Mouse (Mus musculus) kidney, postnatal 0 days (tissue): ENCODE measurements around the gene Btd. TPM values are rescaled to one million over a fixed set of nuclear protein-coding genes. Genes with fewer than 3 reads are reported as not detected.

Experiments used
- ATAC-seq: fragments of 200-750 bp; cut with Nextera tagmentation; replicated peaks from 2 replicates; pipeline ENCODE4 v1.8.0; 2017; ENCODE audit warnings: low read depth, moderate number of reproducible peaks, moderate TSS enrichment, moderate library complexity; ENCODE audit not compliant: low FRiP score
- DNase-seq: peaks from one replicate; pipeline ENCODE4 v3.0.0-alpha.2; 2016; ENCODE audit warnings: low spot score
- H3K27ac ChIP-seq: fragments of 300-500 bp; sonication (generic); 2 replicates; pipeline ENCODE4 v1.5.1; 2014; ENCODE audit warnings: mild to moderate bottlenecking
- H3K27me3 ChIP-seq: fragments of 300-500 bp; sonication (generic); 2 replicates; pipeline ENCODE4 v1.6.1; 2014; ENCODE audit warnings: low read length, mixed read lengths; ENCODE audit not compliant: insufficient read depth
- H3K36me3 ChIP-seq: fragments of 300-500 bp; sonication (generic); 2 replicates; pipeline ENCODE4 v1.6.1; 2014; ENCODE audit warnings: low read length, mixed read lengths; ENCODE audit not compliant: insufficient read depth
- H3K4me1 ChIP-seq: fragments of 300-500 bp; sonication (generic); replicated peaks from 2 replicates; pipeline ENCODE4 v1.6.1; 2014; ENCODE audit warnings: antibody characterized with exemption, low read length, mixed read lengths; ENCODE audit not compliant: insufficient read depth
- H3K4me2 ChIP-seq: fragments of 300-500 bp; sonication (generic); 2 replicates; pipeline ENCODE4 v1.6.1; 2014; ENCODE audit warnings: mild to moderate bottlenecking, low read length, moderate library complexity, mixed read lengths
- H3K4me3 ChIP-seq: fragments of 300-500 bp; sonication (generic); replicated peaks from 2 replicates; pipeline ENCODE4 v1.5.1; 2014; ENCODE audit warnings: low read depth, low read length
- H3K9ac ChIP-seq: fragments of 300-500 bp; sonication (generic); 2 replicates; pipeline ENCODE4 v1.6.1; 2014; ENCODE audit warnings: low read depth, low read length
- H3K9me3 ChIP-seq: fragments of 300-500 bp; sonication (generic); replicated peaks from 2 replicates; pipeline ENCODE4 v1.6.1; 2016; ENCODE audit warnings: low read length, inconsistent platforms, mixed read lengths
- CTCF ChIP-seq: IDR thresholded peaks from 2 replicates; pipeline ENCODE4 v1.5.1; 2016; ENCODE audit warnings: antibody characterized with exemption, low read depth, mild to moderate bottlenecking, moderate library complexity
- WGBS: fragments of 180-500 bp; shearing (Covaris S2); extraction: QIAGEN DNeasy Blood & Tissue Kit; methylation state at CpG from one replicate; pipeline ENCODE4 v1.1.7; 2014; 5-methylcytosine and 5-hydroxymethylcytosine counted together
- polyA plus RNA-seq: library from polyadenylated mRNA; unstranded; fragments of >200 nt; fragmentation: Nextera tagmentation; extraction: Ambion mirVana; gene quantifications from 2 replicates; pipeline ENCODE4 v1.2.1, GENCODE M21; 2015

Gene Btd
- polyA plus RNA-seq, 1 experiment from 2014 or later = 60.6 TPM

- Histone ChIP-seq H3K9ac (no peak overlapping the region), H3K36me3 (no peaks in the 10 kb centered on the region), H3K4me3 (no peak overlapping the region), H3K27me3 (no peaks in the 10 kb centered on the region), H3K27ac (no peak overlapping the region), H3K4me1 (0 out of 2 replicates have a peak, but pooled peaks cover 4% of the 10 kb centered on the region), H3K4me2 (no peak overlapping the region), H3K9me3 (no peaks in the 10 kb centered on the region)
- ATAC-seq = no peak
- no peak for TF ChIP-seq CTCF
- no peak for DNase-seq
- WGBS = 62% methylated on average over 4 of the region's 5 CpGs
These were observed 3.5 kb downstream of the Btd start for GRCm38 (mm10) chr14:31644183-31644830.

- no peaks in the 10 kb centered on the region for H3K36me3 ChIP-seq
- peak overlapping the region; percentile 10; the same call in 1 of the 2 replicates for H3K27ac ChIP-seq
- ATAC-seq (no peak), DNase-seq (peak; percentile 57)
- H3K9ac ChIP-seq = no peak overlapping the region
- H3K4me1 ChIP-seq = 0 out of 2 replicates have a peak, but pooled peaks cover 2% of the 10 kb centered on the region
- H3K4me2 ChIP-seq = no peak overlapping the region
- H3K4me3 ChIP-seq = no peak overlapping the region
- WGBS = 63% methylated on average over 3 of the region's 3 CpGs
- TF ChIP-seq CTCF = peak; percentile 69
- no peaks in the 10 kb centered on the region for H3K9me3 ChIP-seq
- no peaks in the 10 kb centered on the region for H3K27me3 ChIP-seq
These were observed 4.2 kb downstream of the Btd start for GRCm38 (mm10) chr14:31644931-31645547.

- Histone ChIP-seq H3K36me3 (no peaks in the 10 kb centered on the region), H3K4me2 (no peak overlapping the region), H3K9ac (no peak overlapping the region), H3K4me1 (no peaks in the 10 kb centered on the region), H3K27ac (no peak overlapping the region), H3K4me3 (no peak overlapping the region), H3K9me3 (no peaks in the 10 kb centered on the region), H3K27me3 (no peaks in the 10 kb centered on the region)
- ATAC-seq (no peak), DNase-seq (no peak)
- WGBS = 91% methylated on average over 7 of the region's 7 CpGs
- no peak for TF ChIP-seq CTCF
These were observed 5.1 kb downstream of the Btd start for GRCm38 (mm10) chr14:31645920-31646319.

- H3K4me2 ChIP-seq = no peak overlapping the region
- ATAC-seq = no peak
- WGBS = 90% methylated on average over 10 of the region's 10 CpGs
- TF ChIP-seq CTCF = no peak
- no peaks in the 10 kb centered on the region for H3K36me3 ChIP-seq
- H3K4me1 ChIP-seq = no peaks in the 10 kb centered on the region
- H3K9me3 ChIP-seq = no peaks in the 10 kb centered on the region
- DNase-seq = no peak
- H3K4me3 ChIP-seq = no peak overlapping the region
- H3K27ac ChIP-seq = no peak overlapping the region
- H3K9ac ChIP-seq = no peak overlapping the region
- H3K27me3 ChIP-seq = no peaks in the 10 kb centered on the region
These were observed 7.2 kb downstream of the Btd start for GRCm38 (mm10) chr14:31647991-31648390.

- Histone ChIP-seq H3K4me2 (no peak overlapping the region), H3K27me3 (no peaks in the 10 kb centered on the region), H3K36me3 (no peaks in the 10 kb centered on the region), H3K9ac (no peak overlapping the region), H3K4me1 (no peaks in the 10 kb centered on the region), H3K4me3 (no peak overlapping the region), H3K9me3 (no peaks in the 10 kb centered on the region), H3K27ac (no peak overlapping the region)
- peak; percentile 57 for TF ChIP-seq CTCF
- 94% methylated on average over 3 of the region's 3 CpGs for WGBS
- ATAC-seq = no peak
- DNase-seq = no peak
These were observed 9.5 kb downstream of the Btd start for GRCm38 (mm10) chr14:31650347-31650746.

GRCm38 (mm10) chr14:31651206-31651605, 10.4 kb downstream of the Btd start:
- no peak overlapping the region for H3K4me2 ChIP-seq
- ATAC-seq = no peak; the same call in 1 of the 2 replicates
- H3K27me3 ChIP-seq = no peaks in the 10 kb centered on the region
- no peak for TF ChIP-seq CTCF
- WGBS = 56% methylated on average over 7 of the region's 7 CpGs
- H3K9me3 ChIP-seq = no peaks in the 10 kb centered on the region
- H3K27ac ChIP-seq = no peak overlapping the region
- no peaks in the 10 kb centered on the region for H3K36me3 ChIP-seq
- H3K4me3 ChIP-seq = no peak overlapping the region
- no peaks in the 10 kb centered on the region for H3K4me1 ChIP-seq
- peak; percentile 38 for DNase-seq
- H3K9ac ChIP-seq = no peak overlapping the region
